Mouse (Mus musculus) thymus, adult 2 months (tissue): ENCODE data around the gene Gm11554.
"Not testable (repeated sequence)": the region's sequence is repeated elsewhere in the genome, so short reads cannot be mapped to it uniquely, and the experiment has no call there.

Experiments
- CTCF ChIP-seq: fragments of 200-500 bp; IDR thresholded peaks from 2 replicates; pipeline ENCODE4 v1.5.1; 2012; ENCODE audit warnings: mild to moderate bottlenecking, control low read depth, low read length, moderate library complexity, borderline replicate concordance; ENCODE audit not compliant: control insufficient read depth, poor library complexity, insufficient read depth; ENCODE audit errors: extremely low read depth
- POLR2A ChIP-seq: fragments of 200-500 bp; IDR thresholded peaks from 2 replicates; pipeline ENCODE4 v1.6.1; 2012; ENCODE audit warnings: mild to moderate bottlenecking, low read length, control low read depth, moderate library complexity; ENCODE audit not compliant: control insufficient read depth, poor library complexity, insufficient read depth; ENCODE audit errors: extremely low read depth

- not testable (repeated sequence) for TF ChIP-seq CTCF, POLR2A
These were observed 19.3 kb downstream of the Gm11554 start, which contains the start of gene Krtap4-9 for GRCm38 (mm10) chr11:99784900-99785299.
